Mouse (Mus musculus): Measurements from ENCODE around the gene Prm3.
"Not testable (repeated sequence)": the region's sequence is repeated elsewhere in the genome, so short reads cannot be mapped to it uniquely, and the experiment has no call there.

Prm3 gene

GRCm38 (mm10) chr16:10790702-10791101, at the start of gene Prm3:
TSS of gene Prm3 (minus strand) at chr16:10790914.
- DNase-seq: no peak

- no peak for DNase-seq
These were observed 49.3 kb upstream of the Prm3 start for GRCm38 (mm10) chr16:10840018-10840417.

GRCm38 (mm10) chr16:10838487-10839245, 48.0 kb upstream of the Prm3 start:
- DNase-seq: no peak

GRCm38 (mm10) chr16:10837903-10838302, 47.2 kb upstream of the Prm3 start:
- peak; percentile 67 to 79 for DNase-seq

- no peak for DNase-seq
These were observed 46.5 kb upstream of the Prm3 start for GRCm38 (mm10) chr16:10837250-10837649.

GRCm38 (mm10) chr16:10836388-10836787, 45.7 kb upstream of the Prm3 start:
- peak; percentile 66 to 81 for DNase-seq

- peak; percentile 90 to 93 for DNase-seq
These were observed 44.3 kb upstream of the Prm3 start, which contains the start of gene Rmi2 for GRCm38 (mm10) chr16:10834911-10835587. TSS of gene Rmi2 (plus strand) at chr16:10835059.

GRCm38 (mm10) chr16:10834542-10834910, 43.8 kb upstream of the Prm3 start:
- DNase-seq: no peak

- peak in 1 of 2 experiments; percentile 48 for DNase-seq
These were observed 37.7 kb upstream of the Prm3 start for GRCm38 (mm10) chr16:10828461-10828805.

- peak; percentile 52 to 54 for DNase-seq
These were observed 37.2 kb upstream of the Prm3 start for GRCm38 (mm10) chr16:10827766-10828460.

- peak; percentile 52 to 56 for DNase-seq
These were observed 36.6 kb upstream of the Prm3 start for GRCm38 (mm10) chr16:10827269-10827668.

- no peak for DNase-seq
These were observed 35.1 kb upstream of the Prm3 start for GRCm38 (mm10) chr16:10825840-10826239.

- no peak for DNase-seq
These were observed 33.8 kb upstream of the Prm3 start for GRCm38 (mm10) chr16:10824536-10824935.

- DNase-seq: no peak
These were observed 30.7 kb upstream of the Prm3 start for GRCm38 (mm10) chr16:10821387-10821786.

GRCm38 (mm10) chr16:10819966-10820365, 29.3 kb upstream of the Prm3 start:
- no peak for DNase-seq

GRCm38 (mm10) chr16:10818579-10819135, 27.9 kb upstream of the Prm3 start:
- DNase-seq: no peak

- no peak for DNase-seq
These were observed 24.1 kb upstream of the Prm3 start for GRCm38 (mm10) chr16:10814864-10815263.

GRCm38 (mm10) chr16:10813726-10814125, 23.0 kb upstream of the Prm3 start:
- peak in 1 of 2 experiments; percentile 47 for DNase-seq

GRCm38 (mm10) chr16:10812865-10813371, 22.2 kb upstream of the Prm3 start, which contains the start of gene Gm11172:
TSS of gene Gm11172 (plus strand) at chr16:10812915.
- no peak for DNase-seq

- no peak for DNase-seq
These were observed 19.7 kb upstream of the Prm3 start for GRCm38 (mm10) chr16:10810376-10810775.

GRCm38 (mm10) chr16:10805789-10806527, 15.2 kb upstream of the Prm3 start, which contains the start of gene Prm1:
TSS of gene Prm1 (minus strand) at chr16:10805839.
- peak; percentile 74 to 85 for DNase-seq

GRCm38 (mm10) chr16:10802420-10802819, 11.7 kb upstream of the Prm3 start:
- not testable (repeated sequence) for DNase-seq

Data from thymus, postnatal 36 days (tissue).